Mouse (Mus musculus): Measurements from ENCODE around the gene Actn4.
"Not testable (repeated sequence)": the region's sequence is repeated elsewhere in the genome, so short reads cannot be mapped to it uniquely, and the experiment has no call there.

Gene Actn4

DNA sequence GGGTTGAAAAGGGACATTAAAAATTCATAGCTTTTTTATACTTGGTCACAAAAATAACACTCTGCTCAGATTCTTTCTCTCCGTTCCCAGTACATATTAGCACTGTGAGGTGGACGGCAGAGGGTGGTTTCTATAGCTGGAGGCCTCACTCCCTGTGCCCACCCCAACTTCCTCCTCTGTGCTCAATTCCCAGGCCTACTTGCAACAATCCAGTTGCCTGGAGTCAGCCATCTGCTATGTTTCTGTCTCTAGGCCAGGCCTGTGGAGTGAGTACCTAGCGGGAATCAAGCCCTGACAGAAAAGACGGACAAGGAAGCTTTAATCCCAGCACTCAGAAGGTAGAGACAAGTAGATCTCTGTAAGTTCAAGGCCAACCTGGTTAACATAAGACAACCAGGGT, 39.5 kb downstream of the Actn4 start:
- DNase-seq, result peak; percentile 42 to 57

DNA sequence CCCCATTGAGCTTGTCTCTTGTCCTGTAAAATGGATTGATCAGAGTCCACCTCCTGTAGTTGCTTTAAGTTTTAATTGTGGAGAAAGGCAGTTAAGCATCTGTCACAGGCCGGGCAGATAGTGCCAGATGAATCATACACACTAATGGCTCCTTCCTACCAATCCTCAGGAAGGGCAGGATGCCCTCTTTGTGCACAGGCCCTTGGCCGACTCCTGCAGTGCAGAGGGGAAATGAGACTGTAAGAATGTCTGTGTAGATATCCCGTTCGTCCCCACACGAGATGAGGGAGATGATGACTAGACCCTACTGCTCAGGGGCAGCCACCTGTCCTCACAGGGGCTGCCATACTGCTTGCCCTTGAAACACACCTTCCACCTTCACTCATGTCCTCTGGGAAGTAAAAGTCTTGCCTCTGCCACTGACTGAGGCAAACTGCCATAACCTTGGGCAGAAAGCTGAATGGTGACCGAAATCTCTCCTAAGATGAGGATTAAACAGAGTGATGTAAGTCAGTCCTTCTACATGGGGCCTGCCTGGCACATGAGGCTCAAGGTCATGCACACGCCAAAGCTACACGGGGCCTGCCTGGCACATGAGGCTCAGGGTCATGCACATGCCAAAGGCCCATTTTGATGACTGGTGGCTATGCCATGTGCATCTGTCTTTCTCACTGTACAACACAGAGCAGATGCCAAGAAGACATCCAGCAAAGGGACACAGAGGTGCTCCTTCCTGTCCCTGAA, 40.2 kb downstream of the Actn4 start:
- peak in 1 of 2 experiments; percentile 44 for DNase-seq

DNA sequence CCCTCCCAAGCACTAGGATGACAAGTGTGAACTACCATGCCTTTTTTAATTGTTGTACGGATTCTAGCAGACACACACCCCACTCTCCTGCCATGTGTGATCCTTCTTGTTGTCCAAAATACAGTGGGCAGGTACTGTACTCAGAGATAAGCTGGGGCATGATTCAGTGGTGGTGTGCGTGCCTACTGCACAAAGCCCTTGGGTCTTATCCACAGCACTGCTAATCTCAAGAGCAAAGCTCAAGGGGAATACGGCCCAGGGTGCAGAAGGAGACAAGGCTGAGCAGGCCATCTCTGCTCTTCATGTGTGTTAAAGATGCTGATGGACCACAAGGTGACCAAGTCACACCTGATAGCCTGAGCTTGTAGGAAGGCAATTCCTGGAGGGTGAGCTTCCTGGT, 41.0 kb downstream of the Actn4 start:
- DNase-seq, result no peak

DNA sequence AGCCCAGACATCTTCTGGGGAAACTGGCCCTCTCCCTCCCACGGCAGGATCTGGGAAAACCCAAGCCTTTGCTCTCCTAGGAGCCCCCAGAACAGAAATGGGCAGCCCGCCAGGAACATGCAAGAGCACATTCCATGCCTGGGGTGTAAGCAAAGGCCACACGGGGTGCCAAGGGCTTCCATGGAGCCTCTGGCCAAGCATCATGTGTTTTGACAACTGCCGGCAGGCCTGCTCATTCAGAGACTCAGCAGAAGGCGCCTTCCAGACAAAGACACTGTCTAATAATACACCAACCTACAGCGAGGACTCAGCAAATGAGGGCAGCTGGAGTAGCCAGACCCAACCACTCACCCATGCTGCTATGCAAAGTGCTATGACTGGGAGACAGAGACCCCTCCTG, 42.3 kb downstream of the Actn4 start:
- DNase-seq, result peak; percentile 76 to 79

DNA sequence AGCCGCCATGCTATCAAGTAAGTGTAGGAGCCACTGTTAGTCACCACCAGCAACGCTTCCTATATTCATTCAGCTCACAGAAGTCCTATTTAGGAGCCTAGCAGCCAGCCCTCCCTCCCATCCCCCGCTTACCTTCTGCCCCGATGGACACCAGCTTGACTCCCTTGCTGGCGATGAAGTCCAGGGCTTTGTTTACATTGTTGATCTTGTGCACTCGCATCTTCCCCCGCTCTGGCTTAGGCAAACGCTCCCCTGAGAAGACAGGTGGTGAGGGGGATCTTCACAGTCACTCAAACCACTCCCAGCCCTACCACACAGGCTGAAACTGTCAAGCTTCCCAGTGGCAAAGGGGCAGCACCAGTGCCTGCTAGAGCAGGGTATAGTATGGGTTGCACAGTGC, 43.6 kb downstream of the Actn4 start:
- peak in 1 of 2 experiments; percentile 35 for DNase-seq

DNA sequence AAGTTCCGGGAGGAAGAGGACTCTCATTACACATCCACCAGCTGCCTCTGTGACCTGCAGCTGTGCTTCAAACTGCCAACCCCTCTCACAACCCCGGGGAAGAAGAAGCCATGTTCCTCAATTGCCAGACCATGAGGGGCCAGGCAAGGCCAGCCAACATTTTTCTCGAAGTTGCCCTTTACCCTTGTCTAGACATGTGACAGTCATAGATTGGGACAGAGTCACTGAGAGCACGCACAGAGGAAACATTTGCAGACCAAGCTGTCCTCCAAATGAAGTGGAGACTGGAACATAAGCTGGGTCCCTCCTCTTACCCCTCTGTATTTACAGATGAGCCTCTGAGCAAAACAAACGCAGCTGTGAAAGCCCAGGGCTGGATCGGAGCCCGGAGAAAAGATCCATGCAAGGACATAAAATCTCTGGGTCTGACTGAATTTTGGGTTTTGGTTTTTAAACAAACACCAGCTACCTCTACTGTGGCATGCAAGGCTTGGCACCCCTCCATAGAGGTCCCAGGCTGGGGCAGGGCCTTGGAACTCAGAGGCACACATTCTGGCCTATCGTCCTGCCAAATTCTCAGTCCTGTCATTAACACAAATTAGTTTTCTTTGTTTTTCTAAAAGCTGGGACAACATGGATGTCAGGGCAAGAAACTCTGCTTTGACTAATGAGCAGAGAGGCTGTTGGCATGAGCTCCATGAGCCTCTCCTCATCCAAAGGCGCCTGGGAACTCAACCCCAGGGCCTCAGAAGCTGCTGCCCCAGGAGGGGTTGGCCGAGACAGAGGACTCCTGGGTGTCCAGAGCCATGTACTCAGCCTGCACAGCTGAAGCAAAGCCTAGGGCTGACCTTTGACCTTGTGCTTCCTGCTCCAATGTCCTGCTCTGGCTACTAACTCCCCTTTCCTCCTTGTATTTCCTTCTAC, 44.4 kb downstream of the Actn4 start:
- DNase-seq, result peak; percentile 65 to 66

DNA sequence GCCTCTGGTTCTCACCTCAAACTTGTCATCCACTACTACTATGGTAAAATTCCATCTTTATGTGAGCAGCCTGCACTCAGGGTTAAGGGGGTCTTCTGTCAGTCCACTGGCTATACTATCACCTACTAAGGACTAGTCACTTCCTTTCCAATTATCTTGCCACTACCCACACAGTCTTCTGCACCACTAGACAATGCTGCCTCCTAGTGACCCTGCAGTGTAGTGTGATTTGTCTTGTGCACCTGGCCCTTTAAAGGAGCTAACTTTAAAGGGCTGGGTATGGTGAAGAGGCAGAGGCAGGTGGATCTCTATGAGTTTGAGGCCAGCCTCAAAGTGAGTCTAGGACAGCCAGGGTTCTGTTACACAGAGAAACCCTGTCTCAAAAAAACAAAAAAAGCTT, 45.6 kb downstream of the Actn4 start:
- no peak for DNase-seq

DNA sequence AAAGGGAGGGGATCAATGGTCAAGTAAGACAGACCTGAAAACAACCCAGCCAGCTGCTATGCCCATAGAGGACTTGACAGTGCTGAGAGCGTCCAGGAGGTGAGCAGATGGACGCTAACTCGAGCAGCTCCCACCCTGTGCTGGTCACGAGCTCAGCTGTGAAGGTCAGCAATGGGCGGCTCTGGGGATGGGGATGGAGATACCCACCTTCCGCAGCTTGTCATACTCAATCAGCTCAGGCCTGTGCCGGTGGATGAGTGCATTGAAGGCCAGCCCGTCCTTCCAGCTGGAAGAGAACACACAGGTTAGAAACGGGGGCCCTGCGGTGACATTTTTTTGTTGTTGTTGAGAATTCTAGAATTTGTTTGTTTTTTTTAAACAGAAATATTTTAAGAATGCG, 49.0 kb downstream of the Actn4 start:
- DNase-seq, result no peak

DNA sequence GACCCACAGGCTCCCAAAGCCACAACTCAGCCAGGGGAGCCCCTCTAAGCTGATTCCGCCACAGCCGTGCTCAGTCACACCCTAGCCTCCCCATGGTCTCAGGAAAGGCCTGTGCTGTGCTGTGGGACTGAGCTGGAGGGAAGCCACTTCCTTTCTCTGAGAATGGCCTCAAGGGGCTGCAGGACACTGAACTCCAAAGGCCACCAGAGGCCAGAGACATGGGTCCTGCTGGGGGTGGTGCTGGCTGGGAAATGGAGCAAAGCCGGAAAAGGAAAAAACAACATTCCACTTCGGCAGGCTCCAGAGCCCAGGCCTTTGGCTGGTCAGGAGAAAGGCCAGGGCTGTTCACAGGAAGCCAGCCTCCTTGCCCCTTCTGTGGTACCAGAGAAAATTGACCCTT, 50.5 kb downstream of the Actn4 start:
- DNase-seq, result no peak

DNA sequence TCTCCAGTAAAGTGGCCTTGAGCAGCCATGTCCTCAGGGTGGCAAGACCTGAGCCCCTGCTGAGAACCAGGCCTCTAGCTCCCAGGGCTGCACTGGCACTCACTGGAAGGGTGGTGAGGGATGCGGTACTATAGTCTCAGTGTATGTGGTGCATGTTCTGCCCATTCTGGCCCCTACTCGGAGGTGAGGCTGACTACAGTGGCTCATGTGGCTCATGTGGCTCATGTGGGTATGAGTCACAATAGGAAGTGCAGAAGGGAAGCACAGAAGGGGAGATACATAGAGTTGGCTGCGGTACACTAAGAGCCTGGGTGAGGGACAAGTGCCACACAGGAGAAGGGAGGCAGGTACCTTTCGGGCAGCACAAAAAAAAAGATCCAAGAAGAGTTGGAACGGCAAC, 54.9 kb downstream of the Actn4 start:
- no peak for DNase-seq

DNA sequence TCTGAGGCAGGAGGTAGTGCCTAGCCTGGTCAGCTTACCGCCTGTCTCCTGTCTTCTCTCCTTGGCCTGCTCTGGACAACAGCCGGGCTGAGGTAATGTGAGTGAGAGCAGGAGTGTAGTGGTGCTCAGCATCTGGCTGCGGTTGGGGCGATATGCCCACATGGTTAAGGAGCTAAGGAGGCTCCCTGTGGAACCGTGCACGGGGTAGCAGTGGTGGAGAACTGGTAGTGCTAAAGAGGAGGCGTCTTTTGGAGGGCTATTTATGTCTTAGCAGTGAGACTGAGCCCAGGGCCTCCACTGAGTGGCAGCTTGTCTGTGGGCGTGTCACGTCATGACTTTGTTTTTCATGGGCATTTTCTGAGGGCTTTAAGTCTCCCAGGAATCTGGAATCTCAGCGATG, 58.4 kb downstream of the Actn4 start:
- no peak for DNase-seq

DNA sequence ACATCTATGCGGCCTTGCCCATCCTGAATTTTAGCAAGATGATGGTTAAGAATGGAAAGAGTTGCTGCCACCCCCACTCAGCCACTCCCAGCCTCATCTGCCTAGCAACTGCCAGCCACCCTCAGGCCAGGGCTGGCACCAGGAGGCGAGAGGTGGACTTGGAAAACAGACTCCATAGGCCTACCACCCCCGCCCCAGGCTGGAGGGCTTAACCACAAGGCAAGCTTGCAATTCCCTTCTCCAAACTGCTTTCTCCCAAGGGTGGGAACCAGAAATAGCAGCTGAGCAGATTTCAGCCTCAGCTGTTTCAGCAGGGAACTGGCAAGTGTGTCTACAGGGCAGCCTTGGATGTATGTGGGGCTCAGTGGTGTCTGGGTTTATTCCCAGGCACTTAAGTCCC, 59.3 kb downstream of the Actn4 start:
- DNase-seq, result peak; percentile 23 to 42

DNA sequence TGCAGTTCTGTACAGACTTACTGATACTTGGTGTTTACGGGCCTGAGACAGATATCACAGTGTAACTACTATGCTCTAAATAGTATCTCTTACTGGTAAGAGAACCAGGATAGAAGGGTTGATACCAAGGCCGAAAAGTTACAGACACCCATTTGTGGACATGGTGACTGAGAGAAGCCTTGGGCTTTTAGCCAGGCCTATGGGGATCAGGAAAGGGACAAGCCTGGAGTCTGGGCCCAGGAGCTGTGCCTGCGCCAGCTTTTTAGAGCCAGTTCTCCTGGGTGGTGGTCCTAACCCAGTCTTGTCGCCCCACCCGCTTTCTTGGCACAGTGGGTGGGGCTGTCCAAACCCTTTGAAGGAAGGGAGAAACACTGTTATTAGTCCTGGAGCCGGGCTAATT, 60.0 kb downstream of the Actn4 start:
- DNase-seq, result no peak

DNA sequence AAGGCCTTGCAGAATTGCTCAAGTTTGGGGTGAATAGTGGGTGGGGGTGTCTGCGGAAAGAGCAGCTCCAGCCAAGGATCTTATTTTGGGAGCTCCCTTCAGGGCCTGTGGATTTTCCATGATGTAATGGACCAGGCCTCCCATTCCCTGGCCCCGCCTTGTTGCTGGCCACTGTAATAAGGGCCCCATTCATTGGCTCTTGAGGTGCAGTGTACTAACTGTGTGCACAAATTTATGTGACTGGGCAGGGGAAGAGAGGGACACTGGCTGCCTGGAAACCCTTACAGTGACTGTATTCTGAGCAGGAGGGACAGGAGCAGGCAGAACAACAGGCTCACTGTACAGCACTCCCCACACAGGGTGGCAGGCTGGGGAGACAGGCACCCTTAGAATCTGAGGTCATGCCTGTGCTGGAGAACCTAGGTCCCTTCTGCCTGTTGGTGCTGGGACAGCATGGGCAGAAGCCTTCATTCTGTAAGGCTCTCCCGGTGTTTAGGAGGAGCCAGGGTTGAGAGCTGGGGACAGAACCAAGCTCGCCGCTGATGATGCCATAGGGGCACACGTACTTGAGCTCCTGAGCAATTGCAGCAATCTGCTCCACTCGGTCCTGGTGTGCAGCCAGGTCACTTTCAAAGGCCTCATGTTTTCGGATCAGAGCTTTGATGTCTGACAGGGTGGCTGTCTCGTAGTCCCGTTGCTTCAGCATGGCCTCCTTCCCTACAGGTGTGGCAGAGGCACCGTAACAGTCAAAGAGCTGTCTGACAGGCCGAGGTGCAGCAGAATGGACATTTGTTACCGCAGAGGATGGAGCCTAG, 60.6 kb downstream of the Actn4 start:
- no peak for DNase-seq

DNA sequence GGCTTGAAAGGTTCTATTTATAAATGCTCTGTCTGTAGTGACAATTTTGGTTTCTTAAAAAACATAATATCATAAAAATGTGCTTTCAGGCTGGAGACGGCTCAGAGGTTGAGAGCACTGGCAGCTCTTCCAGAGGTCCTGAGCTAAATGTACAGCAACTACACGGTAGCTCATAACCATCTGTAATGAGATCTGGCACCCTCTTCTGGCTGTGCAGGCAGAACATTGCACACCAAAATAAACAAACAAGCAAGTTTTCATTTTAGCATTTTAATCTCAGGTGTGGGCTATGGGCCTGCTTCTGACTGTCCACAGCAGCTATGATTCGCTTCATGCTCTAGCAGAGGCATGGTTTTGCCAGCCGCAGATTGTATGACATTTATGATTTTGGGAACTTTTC, 62.2 kb downstream of the Actn4 start:
- DNase-seq, result no peak

DNA sequence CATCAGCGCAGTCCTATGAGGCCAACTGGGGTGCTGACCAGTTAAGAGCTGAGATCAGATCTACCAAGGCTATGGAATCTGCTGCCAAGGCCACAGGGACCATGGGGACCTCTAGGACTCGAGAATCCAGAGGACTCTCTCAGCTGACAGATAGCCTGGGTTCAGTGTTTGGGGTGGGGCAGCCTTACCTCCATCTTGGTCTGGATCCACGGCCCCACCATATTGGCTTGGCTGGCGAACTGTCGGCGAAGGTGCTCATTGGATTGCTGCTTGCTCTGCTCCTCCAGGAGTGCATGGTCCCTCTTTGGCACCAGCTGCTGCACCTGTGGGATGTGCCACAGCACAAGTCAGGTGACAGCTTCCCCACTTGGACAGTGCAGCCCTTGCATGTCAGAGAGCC, 64.5 kb downstream of the Actn4 start:
- no peak for DNase-seq

DNA sequence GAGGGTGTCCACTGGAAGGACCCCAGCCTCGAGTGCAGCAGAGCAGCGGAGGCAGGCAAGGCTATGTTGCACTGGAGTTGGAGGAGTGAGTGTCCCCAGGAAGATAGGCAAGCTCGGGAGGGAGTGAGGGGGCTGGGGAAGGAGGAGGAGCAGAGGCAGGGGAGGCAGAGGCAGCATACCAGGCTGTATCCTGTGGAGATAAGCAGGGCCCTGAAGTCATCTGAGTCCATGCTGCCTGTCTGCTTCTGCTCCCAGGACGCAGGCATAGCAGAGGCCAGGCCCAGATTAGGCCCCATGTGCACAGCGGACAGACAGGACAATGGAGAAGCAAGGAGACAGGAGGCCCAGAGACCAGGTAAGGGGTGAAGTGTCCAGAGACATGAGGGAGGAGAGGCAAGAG, 67.2 kb downstream of the Actn4 start:
- no peak for DNase-seq

DNA sequence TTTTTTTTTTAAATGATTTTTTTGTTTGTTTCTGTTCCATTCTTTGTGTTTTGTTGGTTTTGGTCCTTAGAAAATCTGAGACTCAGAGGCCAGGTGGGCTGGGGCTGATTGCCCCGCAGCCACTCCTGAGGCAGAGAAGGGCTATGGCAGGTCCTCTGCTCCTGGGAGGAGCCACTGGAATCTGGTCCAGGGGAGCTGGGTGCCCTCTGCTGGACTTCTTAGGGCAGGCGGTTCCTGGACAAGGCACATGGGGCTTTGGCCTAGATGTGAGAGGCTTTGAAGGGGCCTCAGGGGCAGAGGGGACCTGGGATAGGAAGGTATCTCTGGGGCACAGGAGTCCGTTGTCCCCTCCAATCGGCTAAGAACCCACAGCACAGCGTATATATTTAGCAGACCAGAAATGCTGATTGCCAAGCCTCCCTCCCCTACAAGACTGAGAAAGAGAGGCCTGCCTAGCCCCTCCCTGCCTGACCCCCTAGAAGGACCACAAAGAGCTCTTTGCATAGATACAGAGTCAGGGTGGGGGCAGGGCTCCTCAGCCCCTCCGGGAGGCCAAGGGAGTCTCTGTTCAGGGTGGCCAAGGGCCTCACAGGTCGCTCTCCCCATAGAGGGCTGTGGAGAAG, 68.4 kb downstream of the Actn4 start:
- DNase-seq, result peak; percentile 63 to 66

DNA sequence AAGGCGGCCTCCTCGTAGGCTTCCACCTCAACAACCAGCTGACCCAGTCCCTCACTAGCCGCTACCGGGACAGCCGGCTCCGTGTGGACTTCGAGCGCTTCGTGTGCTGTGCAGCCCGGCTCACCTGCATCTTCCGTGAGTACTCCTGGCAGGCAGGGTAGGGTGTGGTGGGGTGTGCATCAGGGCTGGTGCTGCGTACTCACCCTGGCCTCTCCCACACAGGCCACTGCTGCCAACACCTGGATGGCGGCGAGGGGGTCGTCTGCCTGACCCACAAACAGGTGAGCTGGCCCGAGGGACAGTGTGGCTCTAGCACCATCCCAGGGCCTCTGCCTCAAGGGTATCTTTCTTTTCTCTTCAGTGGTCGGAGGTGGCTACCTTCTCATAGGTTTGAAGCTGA, 69.5 kb downstream of the Actn4 start:
- no peak for DNase-seq

DNA sequence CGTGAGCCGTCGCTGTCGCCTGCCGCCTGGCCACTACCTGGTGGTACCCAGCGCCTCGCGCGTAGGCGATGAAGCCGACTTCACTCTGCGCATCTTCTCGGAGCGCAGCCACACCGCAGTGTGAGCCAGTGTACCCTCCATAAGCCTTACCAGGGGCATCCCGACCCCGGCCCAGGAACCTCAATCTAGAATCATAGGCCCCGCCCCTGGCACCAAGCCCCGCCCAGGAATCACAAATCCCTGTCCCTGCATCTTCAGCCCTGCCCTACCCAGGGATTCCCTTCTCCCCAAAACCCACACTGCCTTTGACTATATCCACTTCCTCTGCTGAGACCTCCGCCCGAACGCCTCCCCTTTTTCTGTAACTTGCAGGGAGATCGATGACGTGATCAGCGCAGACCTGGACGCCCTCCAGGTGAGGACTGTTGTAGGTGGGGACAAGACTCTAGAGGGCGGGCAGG, 73.4 kb downstream of the Actn4 start:
- peak; percentile 71 for DNase-seq

DNA sequence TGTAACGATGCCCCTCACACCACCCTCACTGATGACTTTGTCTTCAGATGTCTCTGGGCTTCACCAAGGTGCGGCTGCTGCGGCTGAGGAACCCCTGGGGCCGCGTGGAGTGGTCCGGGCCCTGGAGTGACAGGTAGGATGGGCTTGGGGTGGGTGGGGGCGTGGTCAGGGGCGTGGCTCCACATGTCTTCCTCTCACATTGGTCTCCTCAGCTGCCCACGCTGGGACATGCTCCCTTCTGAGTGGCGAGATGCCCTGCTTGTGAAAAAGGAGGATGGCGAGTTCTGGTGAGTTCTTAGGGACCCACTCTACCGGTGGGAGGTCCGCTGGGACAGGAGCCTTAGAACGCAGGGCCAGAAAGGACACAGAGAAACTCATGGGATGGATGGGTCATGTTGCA, 75.7 kb downstream of the Actn4 start:
- no peak for DNase-seq

DNA sequence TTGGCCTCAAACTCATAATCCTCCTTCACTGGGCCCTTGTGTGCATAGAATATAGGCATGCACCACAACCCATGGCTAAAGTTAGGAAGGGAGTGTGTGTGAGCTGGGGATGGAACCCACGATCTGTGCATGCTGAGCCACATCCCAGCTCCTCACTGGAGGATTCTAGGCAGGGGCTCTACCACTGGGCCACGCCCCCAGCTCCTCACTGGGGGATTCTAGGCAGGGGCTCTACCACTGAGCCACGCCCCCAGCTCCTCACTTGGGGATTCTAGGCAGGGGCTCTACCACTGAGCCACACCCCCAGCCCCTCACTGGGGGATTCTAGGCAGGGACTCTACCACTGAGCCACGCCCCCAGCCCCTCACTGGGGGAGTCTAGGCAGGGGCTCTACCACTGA, 78.4 kb downstream of the Actn4 start:
- DNase-seq, result not testable (repeated sequence)

DNA sequence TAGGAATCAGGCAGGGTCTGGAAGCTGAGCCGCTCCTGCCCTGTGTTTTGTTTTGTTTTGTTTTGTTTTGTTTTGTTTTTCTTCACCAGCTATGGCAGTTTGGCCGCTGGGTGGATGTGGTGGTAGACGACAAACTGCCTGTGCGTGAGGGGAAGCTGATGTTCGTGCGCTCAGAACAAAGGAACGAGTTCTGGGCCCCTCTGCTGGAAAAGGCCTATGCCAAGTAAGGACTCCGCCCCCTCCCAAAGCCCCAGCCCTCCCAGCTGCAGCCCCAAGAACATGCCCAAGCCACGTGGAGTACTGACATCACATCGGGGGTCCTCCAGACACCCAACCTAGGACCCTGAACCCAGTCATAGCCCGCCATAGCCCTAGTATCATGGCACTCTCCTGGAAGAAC, 79.1 kb downstream of the Actn4 start:
- DNase-seq, result no peak
